Mouse (Mus musculus) lung, postnatal 0 days (tissue): ENCODE results near the gene Fbxl12.

ENCODE experiments used
- CTCF ChIP-seq: IDR thresholded peaks from 2 replicates; pipeline ENCODE4 v1.5.1; 2016; ENCODE audit warnings: antibody characterized with exemption, mild to moderate bottlenecking
- EP300 ChIP-seq: IDR thresholded peaks from 2 replicates; pipeline ENCODE4 v1.6.1; 2016; ENCODE audit warnings: antibody characterized with exemption, mild to moderate bottlenecking, control low read depth

GRCm38 (mm10) chr9:20642896-20643466 lies 1.6 kb downstream of the Fbxl12 start:
- TF ChIP-seq EP300 = no peak
- TF ChIP-seq CTCF = peak; percentile 44
